Mouse (Mus musculus): Measurements from ENCODE around the gene Rnf130. TPM values are rescaled to one million over a fixed set of nuclear protein-coding genes. Genes with fewer than 3 reads are reported as not detected.
A peak's percentile ranks its signal among the peaks of the same experiment; 100 is the strongest.

The Rnf130 gene
- polyA plus RNA-seq, 1 experiment from 2014 or later: 72.5 TPM

DNA sequence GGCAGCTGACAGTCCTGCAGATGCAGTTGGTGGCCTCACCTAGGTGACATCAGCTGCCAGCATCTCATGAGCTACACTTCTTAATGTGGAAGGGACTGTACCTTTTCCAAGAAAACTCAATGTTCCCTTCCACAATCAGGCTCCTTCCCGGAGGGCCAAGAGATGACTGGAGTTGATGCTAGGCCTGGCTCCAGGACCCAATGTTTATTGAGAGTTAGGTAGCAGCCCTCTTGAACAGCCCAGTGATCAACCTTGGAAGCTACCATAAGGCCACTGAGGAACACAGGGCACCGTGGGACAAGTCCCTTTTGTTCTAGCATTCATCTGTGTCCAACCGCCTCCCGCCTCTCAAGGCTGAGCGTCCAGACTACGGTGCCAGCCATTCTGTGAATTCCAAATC, 107.1 kb downstream of the Rnf130 start:
- H3K4me2 ChIP-seq (ENCODE audit: low read length): peak overlapping the region; percentile 81
- H3K9ac ChIP-seq (replicated peaks; ENCODE audit: low read length): peak overlapping the region; percentile 98
- H3K27me3 ChIP-seq (ENCODE audit: control insufficient read depth, insufficient read depth, low read length): no peaks in the 10 kb centered on the region
- H3K27ac ChIP-seq (replicated peaks; ENCODE audit: low read depth, low read length): no peak overlapping the region
- no peak for ATAC-seq (ENCODE audit: low FRiP score, low TSS enrichment)
- no peaks in the 10 kb centered on the region for H3K9me3 ChIP-seq (ENCODE audit: control insufficient read depth, low read length)
- peaks cover 20% of the 10 kb centered on the region for H3K36me3 ChIP-seq (ENCODE audit: control insufficient read depth, insufficient read depth, low read length)
- peaks cover 9% of the 10 kb centered on the region for H3K4me1 ChIP-seq (ENCODE audit: control insufficient read depth, insufficient read depth, low read length)
- H3K4me3 ChIP-seq (replicated peaks; ENCODE audit: low read depth, low read length): peak overlapping the region; percentile 88
- 79% methylated on average over 6 of the region's 6 CpGs for WGBS
- no peak for DNase-seq

DNA sequence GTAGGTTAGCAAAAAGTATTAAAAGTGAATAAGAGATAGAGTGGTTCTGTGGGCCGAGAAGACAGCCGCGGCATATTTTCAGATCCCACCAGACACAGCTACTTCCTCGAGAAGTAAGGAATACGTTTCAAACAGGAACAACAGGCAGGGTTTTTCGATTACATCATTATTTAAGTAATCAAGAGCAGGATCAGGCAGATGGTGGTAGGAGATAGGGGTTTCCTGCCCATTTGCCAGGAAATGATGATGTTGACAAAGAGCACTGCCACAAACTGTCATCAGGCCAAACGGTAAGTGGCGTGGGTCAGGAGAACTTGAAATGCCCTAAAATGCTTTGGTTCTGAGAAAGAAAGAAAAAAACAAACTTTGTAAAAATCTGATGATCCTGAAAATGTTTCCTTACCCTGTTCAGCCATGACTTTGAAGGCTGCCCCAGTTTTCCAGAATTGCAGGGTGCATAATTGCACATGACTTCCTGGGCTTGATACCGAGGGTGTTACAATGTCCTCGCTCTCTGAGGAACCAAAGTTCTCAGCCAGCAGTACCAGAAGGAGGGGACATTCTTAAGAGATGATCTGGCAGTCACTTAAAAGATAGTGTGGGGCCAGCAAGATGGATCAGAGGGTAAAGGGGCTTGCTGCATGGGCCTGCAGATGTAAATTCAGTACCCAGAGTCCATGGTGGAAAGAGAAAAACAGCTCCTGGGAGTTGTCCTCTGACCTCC, 109.2 kb downstream of the Rnf130 start:
- H3K9me3 ChIP-seq (ENCODE audit: control insufficient read depth, low read length): no peaks in the 10 kb centered on the region
- H3K4me2 ChIP-seq (ENCODE audit: low read length): no peak overlapping the region
- 89% methylated on average over 10 of the region's 10 CpGs for WGBS
- ATAC-seq (ENCODE audit: low FRiP score, low TSS enrichment): no peak
- H3K9ac ChIP-seq (replicated peaks; ENCODE audit: low read length): no peak overlapping the region
- no peaks in the 10 kb centered on the region for H3K27me3 ChIP-seq (ENCODE audit: control insufficient read depth, insufficient read depth, low read length)
- H3K36me3 ChIP-seq (ENCODE audit: control insufficient read depth, insufficient read depth, low read length): peaks cover 41% of the 10 kb centered on the region
- H3K4me3 ChIP-seq (replicated peaks; ENCODE audit: low read depth, low read length): no peak overlapping the region
- peaks cover 9% of the 10 kb centered on the region for H3K4me1 ChIP-seq (ENCODE audit: control insufficient read depth, insufficient read depth, low read length)
- no peak overlapping the region for H3K27ac ChIP-seq (replicated peaks; ENCODE audit: low read depth, low read length)
- DNase-seq: no peak

DNA sequence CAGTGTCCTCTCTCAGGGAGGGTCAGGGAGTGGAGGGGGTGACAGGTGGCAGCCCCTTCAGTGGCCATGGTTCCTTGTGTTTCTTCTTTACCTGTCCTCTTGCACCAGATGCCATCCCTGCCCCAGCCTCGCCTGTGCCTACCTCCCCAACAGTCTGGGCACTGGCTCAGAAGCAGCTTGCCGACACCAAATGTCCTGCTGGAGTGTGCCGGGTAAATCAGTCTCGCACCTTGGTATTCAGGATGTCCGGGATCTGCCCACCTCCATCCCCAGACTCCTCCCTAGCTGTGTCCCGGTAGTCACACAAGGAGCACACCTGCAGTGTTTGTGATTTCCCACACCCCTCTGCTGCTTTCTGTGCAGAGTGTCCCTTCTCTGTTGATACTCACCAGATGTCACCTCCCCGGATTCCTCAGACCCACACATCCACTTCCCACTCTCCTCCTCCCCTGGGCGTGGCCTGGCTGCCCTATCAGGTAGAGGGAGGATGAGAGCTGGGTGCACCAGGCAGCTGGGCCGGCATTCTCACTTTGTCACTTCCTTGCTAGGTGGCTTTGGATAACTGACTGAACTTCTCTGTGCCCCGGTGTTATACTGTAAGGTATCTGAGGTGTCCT, 113.2 kb downstream of the Rnf130 start:
- Histone ChIP-seq H3K27me3 (ENCODE audit: control insufficient read depth, insufficient read depth, low read length) (no peaks in the 10 kb centered on the region), H3K4me1 (ENCODE audit: control insufficient read depth, insufficient read depth, low read length) (no peaks in the 10 kb centered on the region), H3K4me3 (replicated peaks; ENCODE audit: low read depth, low read length) (no peak overlapping the region), H3K27ac (replicated peaks; ENCODE audit: low read depth, low read length) (no peak overlapping the region), H3K9ac (replicated peaks; ENCODE audit: low read length) (no peak overlapping the region), H3K4me2 (ENCODE audit: low read length) (no peak overlapping the region), H3K36me3 (ENCODE audit: control insufficient read depth, insufficient read depth, low read length) (peaks cover 80% of the 10 kb centered on the region), H3K9me3 (ENCODE audit: control insufficient read depth, low read length) (no peaks in the 10 kb centered on the region)
- ATAC-seq (ENCODE audit: low FRiP score, low TSS enrichment) (no peak), DNase-seq (no peak)
- 83% methylated on average over 10 of the region's 10 CpGs for WGBS

DNA sequence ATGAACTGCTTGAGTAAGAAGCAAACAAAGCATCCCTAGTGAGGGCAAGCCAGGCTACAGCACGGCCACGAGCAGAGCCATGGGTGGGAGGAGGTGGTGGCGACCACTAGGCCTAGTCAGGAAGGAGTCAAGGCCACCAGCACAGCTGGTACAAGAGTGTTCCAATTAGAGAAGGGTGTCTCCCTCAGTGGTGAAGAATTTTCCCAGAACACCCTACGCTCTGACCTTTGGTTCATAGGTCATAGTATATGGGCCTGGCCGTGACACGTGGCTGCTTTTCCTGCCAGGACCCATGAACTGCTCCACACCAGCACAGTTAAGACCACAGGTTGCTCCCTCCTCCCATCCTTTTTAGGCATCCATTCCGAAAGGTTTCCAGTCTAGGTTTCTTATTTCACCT, 114.4 kb downstream of the Rnf130 start:
- H3K4me3 ChIP-seq (replicated peaks; ENCODE audit: low read depth, low read length): no peak overlapping the region
- H3K27ac ChIP-seq (replicated peaks; ENCODE audit: low read depth, low read length): no peak overlapping the region
- no peak overlapping the region for H3K9ac ChIP-seq (replicated peaks; ENCODE audit: low read length)
- no peaks in the 10 kb centered on the region for H3K4me1 ChIP-seq (ENCODE audit: control insufficient read depth, insufficient read depth, low read length)
- no peaks in the 10 kb centered on the region for H3K27me3 ChIP-seq (ENCODE audit: control insufficient read depth, insufficient read depth, low read length)
- DNase-seq (no peak), ATAC-seq (ENCODE audit: low FRiP score, low TSS enrichment) (no peak)
- no peaks in the 10 kb centered on the region for H3K9me3 ChIP-seq (ENCODE audit: control insufficient read depth, low read length)
- H3K36me3 ChIP-seq (ENCODE audit: control insufficient read depth, insufficient read depth, low read length): peaks cover 89% of the 10 kb centered on the region
- 84% methylated on average over 7 of the region's 7 CpGs for WGBS
- H3K4me2 ChIP-seq (ENCODE audit: low read length): no peak overlapping the region

DNA sequence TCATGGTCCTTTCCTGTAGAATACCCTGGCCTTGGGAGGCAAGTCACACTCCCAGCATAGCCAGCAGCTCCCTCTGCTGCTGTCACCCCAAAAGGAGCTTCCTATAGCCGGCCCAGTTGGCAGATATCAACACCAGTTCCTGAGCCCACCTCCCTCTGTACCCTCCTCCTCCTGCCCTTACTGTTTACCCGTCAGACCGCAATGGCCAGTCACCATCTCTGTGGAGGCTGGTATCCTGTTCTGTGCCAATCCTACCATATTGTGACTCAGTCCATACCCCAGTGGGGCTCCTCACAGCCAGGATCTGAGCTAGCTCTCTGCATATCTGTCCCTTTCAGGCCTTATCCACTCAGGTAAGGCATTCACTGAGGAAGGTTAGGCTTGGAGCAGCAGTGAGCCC, 120.4 kb downstream of the Rnf130 start:
- Histone ChIP-seq H3K9me3 (ENCODE audit: control insufficient read depth, low read length) (no peaks in the 10 kb centered on the region), H3K36me3 (ENCODE audit: control insufficient read depth, insufficient read depth, low read length) (peaks cover 91% of the 10 kb centered on the region)

DNA sequence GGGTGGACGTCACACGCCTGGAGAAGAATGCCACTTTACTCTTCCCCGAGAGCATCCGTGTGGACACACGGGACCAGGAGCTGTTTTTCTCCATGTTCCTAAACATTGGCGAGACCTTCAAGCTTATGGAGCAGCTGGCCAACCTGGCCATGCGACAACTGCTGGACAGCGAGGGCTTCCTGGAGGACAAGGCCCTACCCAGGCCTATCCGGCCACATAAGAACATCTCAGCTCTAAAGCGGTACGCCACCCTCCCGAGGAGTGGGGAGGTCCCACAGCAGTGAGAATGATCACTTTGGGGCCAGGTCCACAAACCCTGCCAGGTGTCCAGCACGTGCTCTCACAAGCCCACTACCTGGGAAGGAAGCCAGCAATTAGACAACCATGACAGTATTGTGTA, 121.0 kb downstream of the Rnf130 start:
- H3K27ac ChIP-seq (replicated peaks; ENCODE audit: low read depth, low read length): no peak overlapping the region
- H3K27me3 ChIP-seq (ENCODE audit: control insufficient read depth, insufficient read depth, low read length): no peaks in the 10 kb centered on the region
- H3K36me3 ChIP-seq (ENCODE audit: control insufficient read depth, insufficient read depth, low read length): peaks cover 91% of the 10 kb centered on the region
- no peak overlapping the region for H3K4me2 ChIP-seq (ENCODE audit: low read length)
- DNase-seq (no peak), ATAC-seq (ENCODE audit: low FRiP score, low TSS enrichment) (no peak)
- WGBS: 97% methylated on average over 13 of the region's 13 CpGs
- H3K9ac ChIP-seq (replicated peaks; ENCODE audit: low read length): no peak overlapping the region
- no peaks in the 10 kb centered on the region for H3K9me3 ChIP-seq (ENCODE audit: control insufficient read depth, low read length)
- no peaks in the 10 kb centered on the region for H3K4me1 ChIP-seq (ENCODE audit: control insufficient read depth, insufficient read depth, low read length)
- H3K4me3 ChIP-seq (replicated peaks; ENCODE audit: low read depth, low read length): no peak overlapping the region

More for the DNA sequence above, 120.4 kb downstream of the Rnf130 start:
- Histone ChIP-seq H3K4me3 (replicated peaks; ENCODE audit: low read depth, low read length) (no peak overlapping the region), H3K4me2 (ENCODE audit: low read length) (no peak overlapping the region), H3K27ac (replicated peaks; ENCODE audit: low read depth, low read length) (no peak overlapping the region), H3K9ac (replicated peaks; ENCODE audit: low read length) (no peak overlapping the region), H3K27me3 (ENCODE audit: control insufficient read depth, insufficient read depth, low read length) (no peaks in the 10 kb centered on the region), H3K4me1 (ENCODE audit: control insufficient read depth, insufficient read depth, low read length) (no peaks in the 10 kb centered on the region)
- WGBS: 89% methylated on average over 3 of the region's 3 CpGs
- DNase-seq (no peak), ATAC-seq (ENCODE audit: low FRiP score, low TSS enrichment) (no peak)

DNA sequence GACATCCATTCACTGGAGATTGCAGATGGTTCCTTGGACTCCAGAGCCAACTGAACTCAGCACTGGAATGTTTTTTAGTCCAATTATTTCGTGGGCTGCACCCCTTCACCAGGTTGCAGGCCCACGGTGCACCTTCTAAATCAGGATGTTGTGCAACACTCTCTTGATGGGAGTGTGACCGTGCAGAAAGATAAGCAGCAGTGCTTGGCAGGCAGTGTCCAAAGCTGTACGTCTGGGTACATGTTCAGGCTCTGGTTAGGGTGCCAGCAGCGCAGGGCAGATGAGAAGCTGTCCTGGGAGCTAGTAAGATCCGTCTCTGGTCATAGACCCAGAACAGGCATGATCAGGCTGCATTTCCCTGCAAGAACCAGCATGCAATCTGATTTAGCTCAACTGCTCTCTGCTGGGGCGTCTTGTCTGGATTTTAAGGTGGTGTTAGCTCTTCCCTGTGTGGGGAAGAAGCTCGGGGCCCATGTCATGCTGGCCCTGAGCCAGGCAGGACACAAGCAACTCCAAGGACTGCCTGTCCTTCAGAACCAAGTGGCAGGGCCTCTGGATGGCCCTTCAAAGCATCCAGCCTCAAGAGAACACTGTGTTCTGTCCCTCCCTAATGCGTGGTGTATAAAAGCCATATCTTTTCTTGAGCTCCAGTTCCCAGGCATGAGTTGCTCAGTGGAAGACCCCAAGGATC, 122.3 kb downstream of the Rnf130 start:
- no peaks in the 10 kb centered on the region for H3K4me1 ChIP-seq (ENCODE audit: control insufficient read depth, insufficient read depth, low read length)
- H3K9ac ChIP-seq (replicated peaks; ENCODE audit: low read length): no peak overlapping the region
- ATAC-seq (ENCODE audit: low FRiP score, low TSS enrichment) (no peak), DNase-seq (no peak)
- no peaks in the 10 kb centered on the region for H3K27me3 ChIP-seq (ENCODE audit: control insufficient read depth, insufficient read depth, low read length)
- H3K9me3 ChIP-seq (ENCODE audit: control insufficient read depth, low read length): no peaks in the 10 kb centered on the region
- no peak overlapping the region for H3K27ac ChIP-seq (replicated peaks; ENCODE audit: low read depth, low read length)
- H3K36me3 ChIP-seq (ENCODE audit: control insufficient read depth, insufficient read depth, low read length): peaks cover 92% of the 10 kb centered on the region
- 88% methylated on average over 9 of the region's 9 CpGs for WGBS
- H3K4me3 ChIP-seq (replicated peaks; ENCODE audit: low read depth, low read length): no peak overlapping the region
- H3K4me2 ChIP-seq (ENCODE audit: low read length): no peak overlapping the region

DNA sequence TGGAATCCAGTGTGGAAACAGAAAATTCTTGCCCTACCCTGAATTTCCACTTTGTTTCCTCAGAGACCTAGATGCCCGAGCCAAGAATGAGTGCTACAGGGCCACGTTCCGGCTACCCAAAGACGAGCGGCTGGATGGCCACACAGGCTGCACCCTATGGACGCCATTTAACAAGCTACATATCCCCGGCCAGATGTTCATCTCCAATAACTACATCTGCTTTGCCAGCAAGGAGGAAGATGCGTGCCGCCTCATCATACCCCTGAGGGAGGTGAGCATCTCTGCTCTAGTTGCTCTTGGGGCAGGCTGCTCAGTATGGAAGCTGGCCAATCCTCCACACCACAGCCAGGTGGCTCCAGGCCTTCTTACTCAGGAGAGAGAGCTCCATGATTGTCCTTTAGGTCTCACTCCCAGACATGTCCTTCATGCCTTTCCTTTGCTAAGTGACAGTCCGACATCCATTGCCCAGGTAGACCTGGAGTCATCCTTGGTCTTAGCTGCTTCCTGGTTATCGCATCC, 122.9 kb downstream of the Rnf130 start:
- Histone ChIP-seq H3K9ac (replicated peaks; ENCODE audit: low read length) (no peak overlapping the region), H3K4me3 (replicated peaks; ENCODE audit: low read depth, low read length) (no peak overlapping the region), H3K4me2 (ENCODE audit: low read length) (no peak overlapping the region), H3K27me3 (ENCODE audit: control insufficient read depth, insufficient read depth, low read length) (no peaks in the 10 kb centered on the region), H3K27ac (replicated peaks; ENCODE audit: low read depth, low read length) (no peak overlapping the region), H3K36me3 (ENCODE audit: control insufficient read depth, insufficient read depth, low read length) (peaks cover 92% of the 10 kb centered on the region), H3K4me1 (ENCODE audit: control insufficient read depth, insufficient read depth, low read length) (no peaks in the 10 kb centered on the region), H3K9me3 (ENCODE audit: control insufficient read depth, low read length) (no peaks in the 10 kb centered on the region)
- ATAC-seq (ENCODE audit: low FRiP score, low TSS enrichment) (no peak), DNase-seq (no peak)
- 99% methylated on average over 11 of the region's 11 CpGs for WGBS
